Mouse (Mus musculus) limb, embryonic 12.5 days (tissue): Measurements from ENCODE around the gene Zfp651. TPM values are rescaled to one million over a fixed set of nuclear protein-coding genes. Genes with fewer than 3 reads are reported as not detected.

Experiments
- ATAC-seq: fragments of 200-750 bp; cut with Nextera tagmentation; 2 replicates; pipeline ENCODE4 v1.8.0; 2017; ENCODE audit warnings: low read depth, moderate TSS enrichment; ENCODE audit not compliant: insufficient number of reproducible peaks, insufficient read depth, low FRiP score, low TSS enrichment
- H3K27ac ChIP-seq: fragments of 300-500 bp; sonication (generic); 2 replicates; pipeline ENCODE4 v1.5.1; 2016; ENCODE audit warnings: mild to moderate bottlenecking, moderate library complexity
- H3K27me3 ChIP-seq: fragments of 300-500 bp; sonication (generic); 2 replicates; pipeline ENCODE4 v1.6.1; 2016; ENCODE audit warnings: mild to moderate bottlenecking, moderate library complexity
- H3K36me3 ChIP-seq: fragments of 300-500 bp; sonication (generic); 2 replicates; pipeline ENCODE4 v1.6.1; 2016; ENCODE audit warnings: mild to moderate bottlenecking, moderate library complexity
- H3K4me1 ChIP-seq: fragments of 300-500 bp; sonication (generic); replicated peaks from 2 replicates; pipeline ENCODE4 v1.6.1; 2016
- H3K4me2 ChIP-seq: fragments of 300-500 bp; sonication (generic); 2 replicates; pipeline ENCODE4 v1.6.1; 2016; ENCODE audit warnings: mild to moderate bottlenecking, moderate library complexity
- H3K4me3 ChIP-seq: fragments of 300-500 bp; sonication (generic); replicated peaks from 2 replicates; pipeline ENCODE4 v1.5.1; 2016; ENCODE audit warnings: mild to moderate bottlenecking
- H3K9ac ChIP-seq: fragments of 300-500 bp; sonication (generic); replicated peaks from 2 replicates; pipeline ENCODE4 v1.6.1; 2016; ENCODE audit warnings: mild to moderate bottlenecking, moderate library complexity
- H3K9me3 ChIP-seq: fragments of 300-500 bp; sonication (generic); 2 replicates; pipeline ENCODE4 v1.6.1; 2016; ENCODE audit warnings: mild to moderate bottlenecking, moderate library complexity
- WGBS: fragments of 180-500 bp; shearing (Covaris S2); methylation state at CpG from one replicate; pipeline ENCODE4 v1.1.7; 2016; 5-methylcytosine and 5-hydroxymethylcytosine counted together
- polyA plus RNA-seq: library from polyadenylated mRNA; unstranded; fragments of >200 nt; fragmentation: Nextera tagmentation; extraction: Ambion mirVana; gene quantifications from 2 replicates; pipeline ENCODE4 v1.2.1, GENCODE M21; 2016

Gene Zfp651
- polyA plus RNA-seq, 1 experiment from 2014 or later: 16.7 TPM

GRCm38 (mm10) chr9:121791757-121792521 is 32.8 kb downstream of the Zfp651 start, which contains the start of gene Hhatl:
Gene Hhatl, minus strand, starts transcription at chr9:121792507.
- H3K27ac ChIP-seq: no peak within 1 kb of the TSS
- no peak within 1 kb of the TSS for H3K4me3 ChIP-seq
- ATAC-seq: 0 out of 2 replicates have a peak, but pooled peaks have one; percentile 18
- H3K4me1 ChIP-seq: peaks cover 15% of the 10 kb centered on the region
- no peaks in the 10 kb centered on the region; the same call in 1 of the 2 replicates for H3K27me3 ChIP-seq
- no peaks in the 10 kb centered on the region for H3K36me3 ChIP-seq
- H3K9ac ChIP-seq: no peak within 1 kb of the TSS
- no peak within 1 kb of the TSS for H3K4me2 ChIP-seq
- no peaks in the 10 kb centered on the region for H3K9me3 ChIP-seq
- 55% methylated on average over 24 of the region's 24 CpGs for WGBS

GRCm38 (mm10) chr9:121794972-121795539 is 35.9 kb downstream of the Zfp651 start:
- Histone ChIP-seq H3K27me3 (peaks cover 15% of the 10 kb centered on the region), H3K9me3 (no peaks in the 10 kb centered on the region), H3K4me3 (no peak overlapping the region), H3K9ac (no peak overlapping the region), H3K36me3 (no peaks in the 10 kb centered on the region), H3K4me2 (no peak overlapping the region), H3K4me1 (peaks cover 21% of the 10 kb centered on the region), H3K27ac (no peak overlapping the region)
- 50% methylated on average over 1 of the region's 1 CpGs for WGBS
- ATAC-seq: no peak

- Histone ChIP-seq H3K4me3 (no peak overlapping the region), H3K36me3 (no peaks in the 10 kb centered on the region), H3K9ac (no peak overlapping the region), H3K27ac (no peak overlapping the region), H3K4me2 (no peak overlapping the region), H3K9me3 (no peaks in the 10 kb centered on the region), H3K27me3 (peaks cover 18% of the 10 kb centered on the region), H3K4me1 (peaks cover 16% of the 10 kb centered on the region)
- 12% methylated on average over 12 of the region's 12 CpGs for WGBS
- no peak for ATAC-seq
These were observed 38.6 kb downstream of the Zfp651 start for GRCm38 (mm10) chr9:121797722-121798121.

GRCm38 (mm10) chr9:121798887-121799520 is 39.9 kb downstream of the Zfp651 start:
- Histone ChIP-seq H3K4me3 (no peak overlapping the region), H3K27me3 (peaks cover 18% of the 10 kb centered on the region), H3K9ac (no peak overlapping the region), H3K36me3 (no peaks in the 10 kb centered on the region), H3K4me2 (no peak overlapping the region), H3K9me3 (no peaks in the 10 kb centered on the region), H3K4me1 (peaks cover 16% of the 10 kb centered on the region), H3K27ac (no peak overlapping the region)
- ATAC-seq: no peak
- whole genome bisulfite sequencing: 66% methylated on average over 5 of the region's 6 CpGs

GRCm38 (mm10) chr9:121802747-121803146 is 43.6 kb downstream of the Zfp651 start:
- Histone ChIP-seq H3K4me2 (no peak overlapping the region), H3K27ac (no peak overlapping the region), H3K9ac (no peak overlapping the region), H3K27me3 (peaks cover 15% of the 10 kb centered on the region), H3K4me3 (no peak overlapping the region), H3K36me3 (no peaks in the 10 kb centered on the region), H3K4me1 (peaks cover 3% of the 10 kb centered on the region; the same call in 1 of the 2 replicates), H3K9me3 (no peaks in the 10 kb centered on the region)
- WGBS: 61% methylated on average over 7 of the region's 7 CpGs
- no peak for ATAC-seq

GRCm38 (mm10) chr9:121807546-121807945 is 48.4 kb downstream of the Zfp651 start:
- 57% methylated on average over 1 of the region's 1 CpGs for WGBS
- H3K4me1 ChIP-seq: peaks cover 11% of the 10 kb centered on the region
- no peak for ATAC-seq

GRCm38 (mm10) chr9:121807947-121808346 is 48.8 kb downstream of the Zfp651 start:
- Histone ChIP-seq H3K27ac (no peak overlapping the region), H3K4me3 (no peak overlapping the region), H3K9ac (no peak overlapping the region), H3K27me3 (no peaks in the 10 kb centered on the region), H3K4me2 (no peak overlapping the region), H3K36me3 (no peaks in the 10 kb centered on the region), H3K4me1 (peaks cover 11% of the 10 kb centered on the region), H3K9me3 (no peaks in the 10 kb centered on the region)
- WGBS: 64% methylated on average over 7 of the region's 7 CpGs
- no peak for ATAC-seq

More at GRCm38 (mm10) chr9:121807546-121807945, 48.4 kb downstream of the Zfp651 start:
- no peak overlapping the region for H3K9ac ChIP-seq
- H3K27ac ChIP-seq: no peak overlapping the region
- no peaks in the 10 kb centered on the region for H3K9me3 ChIP-seq
- no peaks in the 10 kb centered on the region for H3K36me3 ChIP-seq
- no peak overlapping the region for H3K4me3 ChIP-seq
- H3K4me2 ChIP-seq: no peak overlapping the region
- no peaks in the 10 kb centered on the region for H3K27me3 ChIP-seq

- 67% methylated on average over 3 of the region's 3 CpGs for WGBS
- H3K36me3 ChIP-seq: no peaks in the 10 kb centered on the region
- no peak overlapping the region for H3K4me2 ChIP-seq
- no peaks in the 10 kb centered on the region for H3K27me3 ChIP-seq
- H3K9me3 ChIP-seq: no peaks in the 10 kb centered on the region
- H3K27ac ChIP-seq: no peak overlapping the region
- ATAC-seq: no peak
- H3K4me1 ChIP-seq: peaks cover 11% of the 10 kb centered on the region
- no peak overlapping the region for H3K9ac ChIP-seq
- H3K4me3 ChIP-seq: no peak overlapping the region
These were observed 49.4 kb downstream of the Zfp651 start for GRCm38 (mm10) chr9:121808511-121808910.

- Histone ChIP-seq H3K4me1 (peaks cover 11% of the 10 kb centered on the region), H3K4me3 (no peak overlapping the region), H3K27me3 (no peaks in the 10 kb centered on the region), H3K36me3 (no peaks in the 10 kb centered on the region), H3K9me3 (no peaks in the 10 kb centered on the region), H3K4me2 (no peak overlapping the region), H3K9ac (no peak overlapping the region), H3K27ac (no peak overlapping the region)
- WGBS: 46% methylated on average over 15 of the region's 15 CpGs
- ATAC-seq: no peak
These were observed 51.1 kb downstream of the Zfp651 start for GRCm38 (mm10) chr9:121810081-121810821.

- 64% methylated on average over 6 of the region's 6 CpGs for WGBS
- H3K4me2 ChIP-seq: no peak overlapping the region
- ATAC-seq: no peak
- H3K36me3 ChIP-seq: no peaks in the 10 kb centered on the region
- H3K27ac ChIP-seq: no peak overlapping the region
- 0 out of 2 replicates have a peak, but pooled peaks cover 5% of the 10 kb centered on the region for H3K27me3 ChIP-seq
- H3K4me3 ChIP-seq: no peak overlapping the region
- peaks cover 14% of the 10 kb centered on the region for H3K4me1 ChIP-seq
- H3K9ac ChIP-seq: no peak overlapping the region
- no peaks in the 10 kb centered on the region for H3K9me3 ChIP-seq
These were observed 56.1 kb downstream of the Zfp651 start for GRCm38 (mm10) chr9:121815183-121815582.
